In genomic region chr7:27166229-27166613, GRCm38 (mm10) we compare ENCODE assay signal across 8 mouse cellular contexts. TPM values are rescaled to one million over a fixed set of nuclear protein-coding genes. Genes with fewer than 3 reads are reported as not detected.
A peak's percentile ranks its signal among the peaks of the same experiment; 100 is the strongest.
DNase-seq lines count a peak whose midpoint lies in the region; ATAC-seq lines count a peak whose summit lies in the region.

No protein-coding gene starts in this region.

- H3K9ac ChIP-seq in midbrain, embryonic 11.5 days (ENCODE audit: low read length): peak overlapping the region; percentile 86

- H3K4me2 ChIP-seq in midbrain, embryonic 11.5 days: peak overlapping the region; percentile 79

- ATAC-seq in common myeloid progenitor, adult 5-6 weeks (replicated peaks; ENCODE audit: low read depth, poor library complexity, severe bottlenecking): peak; percentile 57
- ATAC-seq in midbrain, embryonic 11.5 days (ENCODE audit: low FRiP score): peak; percentile 85

- no peaks in the 10 kb centered on the region for H3K9me3 ChIP-seq in limb, embryonic 10.5 days (replicated peaks)
- H3K9me3 ChIP-seq in midbrain, embryonic 11.5 days (ENCODE audit: control insufficient read depth, low read length): no peaks in the 10 kb centered on the region

- H3K27ac ChIP-seq in limb, embryonic 10.5 days: peak overlapping the region; percentile 98
- peak overlapping the region; percentile 97 for H3K27ac ChIP-seq in midbrain, embryonic 11.5 days (ENCODE audit: low read depth, low read length)

- under 1% methylated on average over 42 of the region's 43 CpGs for WGBS in limb, embryonic 10.5 days
- WGBS in midbrain, embryonic 11.5 days: 1% methylated on average over 24 of the region's 43 CpGs

- H3K36me3 ChIP-seq in limb, embryonic 10.5 days: peaks cover 53% of the 10 kb centered on the region
- H3K36me3 ChIP-seq in midbrain, embryonic 11.5 days (ENCODE audit: control insufficient read depth, insufficient read depth, low read length): peaks cover 5% of the 10 kb centered on the region; the same call in 1 of the 2 replicates

- no peaks in the 10 kb centered on the region for H3K27me3 ChIP-seq in limb, embryonic 10.5 days (ENCODE audit: low read depth, poor library complexity, severe bottlenecking)
- H3K27me3 ChIP-seq in midbrain, embryonic 11.5 days (ENCODE audit: control insufficient read depth, insufficient read depth, low read length): no peaks in the 10 kb centered on the region

- H3K4me1 ChIP-seq in limb, embryonic 10.5 days: peaks cover 50% of the 10 kb centered on the region
- peaks cover 38% of the 10 kb centered on the region for H3K4me1 ChIP-seq in midbrain, embryonic 11.5 days (ENCODE audit: control insufficient read depth, insufficient read depth, low read length)

- DNase-seq in left cerebral cortex, adult 18-20 months (ENCODE audit: low spot score in 2 of 2): peak; percentile 63 to 69
- no peak for DNase-seq in left cerebral cortex, adult 11 months (ENCODE audit: low spot score)
- peak; percentile 89 for DNase-seq in gastrocnemius, postnatal 10 days
- DNase-seq in induced T-regulatory cell, adult 2 months (ENCODE audit: low read depth): peak; percentile 91
- peak; percentile 90 for DNase-seq in limb, embryonic 10.5 days (ENCODE audit: low spot score)
- peak; percentile 98 for DNase-seq in midbrain, embryonic 11.5 days (ENCODE audit: low spot score, missing footprints)
- DNase-seq in spleen, postnatal 14 days (ENCODE audit: low spot score in 2 of 2): peak; percentile 70 to 77

- peak overlapping the region; percentile 66 for H3K4me3 ChIP-seq in limb, embryonic 10.5 days
- H3K4me3 ChIP-seq in midbrain, embryonic 11.5 days (ENCODE audit: low read depth, low read length): peak overlapping the region; percentile 78

RNA-seq across cellular contexts. Expression of gene Egln2, which starts 0.4 kb away (rescaled TPM):
- 100 to 1,000 TPM; 101 to 115 TPM for total RNA-seq in left cerebral cortex, adult 18-20 months (2021)
- 18.6 and 24.7 TPM in 2 replicates for total RNA-seq in common myeloid progenitor, adult 5-6 weeks (2017)
- total RNA-seq in gastrocnemius, postnatal 10 days (2021): 10 to 100 TPM; 83.9 to 91.4 TPM
- polyA plus RNA-seq in limb, embryonic 10.5 days (2016; fragmentation: Nextera tagmentation; extraction: Ambion mirVana): 95.2 and 97.8 TPM in 2 replicates
- 36.4 and 43.5 TPM in 2 replicates for polyA plus RNA-seq in midbrain, embryonic 11.5 days (2014; fragmentation: Nextera tagmentation; extraction: Ambion mirVana)

RNA-seq across cellular contexts. Expression of gene Rab4b, which starts 12.5 kb away (rescaled TPM):
- total RNA-seq in left cerebral cortex, adult 18-20 months (2021): 10 to 100 TPM; 93.0 to 99.8 TPM
- 10.6 and 21.7 TPM in 2 replicates for total RNA-seq in common myeloid progenitor, adult 5-6 weeks (2017)
- 10 to 100 TPM; 22.7 to 25.2 TPM for total RNA-seq in gastrocnemius, postnatal 10 days (2021)
- polyA plus RNA-seq in limb, embryonic 10.5 days (2016; fragmentation: Nextera tagmentation; extraction: Ambion mirVana): 59.8 and 67.0 TPM in 2 replicates
- polyA plus RNA-seq in midbrain, embryonic 11.5 days (2014; fragmentation: Nextera tagmentation; extraction: Ambion mirVana): 57.4 and 59.1 TPM in 2 replicates

RNA-seq across cellular contexts. Expression of gene Cyp2t4, which starts 12.7 kb away (rescaled TPM):
- not detected for total RNA-seq in left cerebral cortex, adult 18-20 months (2021)
- not detected in 2 replicates for total RNA-seq in common myeloid progenitor, adult 5-6 weeks (2017)
- total RNA-seq in gastrocnemius, postnatal 10 days (2021): not detected
- polyA plus RNA-seq in limb, embryonic 10.5 days (2016; fragmentation: Nextera tagmentation; extraction: Ambion mirVana): 0.11 and 0.19 TPM in 2 replicates
- polyA plus RNA-seq in midbrain, embryonic 11.5 days (2014; fragmentation: Nextera tagmentation; extraction: Ambion mirVana): 0.11 and 0.19 TPM in 2 replicates

RNA-seq across cellular contexts. Expression of gene Gm21983, which starts 14.7 kb away (rescaled TPM):
- not detected for total RNA-seq in left cerebral cortex, adult 18-20 months (2021)
- not detected in 2 replicates for total RNA-seq in common myeloid progenitor, adult 5-6 weeks (2017)
- not detected for total RNA-seq in gastrocnemius, postnatal 10 days (2021)
- polyA plus RNA-seq in limb, embryonic 10.5 days (2016; fragmentation: Nextera tagmentation; extraction: Ambion mirVana): 0.81 TPM in 1 of 2 replicates, not detected in the other
- not detected in 2 replicates for polyA plus RNA-seq in midbrain, embryonic 11.5 days (2014; fragmentation: Nextera tagmentation; extraction: Ambion mirVana)

RNA-seq across cellular contexts. Expression of gene Mia, which starts 14.7 kb away (rescaled TPM):
- total RNA-seq in left cerebral cortex, adult 18-20 months (2021): 1 to 10 TPM in 1 of 2 experiments, under 1 TPM in 1; 0.70 to 1.4 TPM
- total RNA-seq in common myeloid progenitor, adult 5-6 weeks (2017): 0.23 TPM in 1 of 2 replicates, not detected in the other
- not detected for total RNA-seq in gastrocnemius, postnatal 10 days (2021)
- 1.1 and 5.0 TPM in 2 replicates for polyA plus RNA-seq in limb, embryonic 10.5 days (2016; fragmentation: Nextera tagmentation; extraction: Ambion mirVana)
- 0.93 and 1.4 TPM in 2 replicates for polyA plus RNA-seq in midbrain, embryonic 11.5 days (2014; fragmentation: Nextera tagmentation; extraction: Ambion mirVana)
